Comparison of ENCODE assay signal across 10 mouse cellular contexts in genomic region chr8:46737907-46738306, GRCm38 (mm10). TPM values are rescaled to one million over a fixed set of nuclear protein-coding genes. Genes with fewer than 3 reads are reported as not detected.
DNase-seq lines count a peak whose midpoint lies in the region; ATAC-seq and TF ChIP-seq lines count a peak whose summit lies in the region.
"Had no signal": no experiment of that assay in that cellular context is flagged by ENCODE, and none has a peak within 500 bp of the region (broad histone marks: within the 10 kb centered on the region; RNA-seq: fewer than 3 reads in every experiment).

No protein-coding gene starts in this region.

- peaks cover 15% of the 10 kb centered on the region; the same call in 1 of the 2 replicates for H3K4me1 ChIP-seq in kidney, postnatal 0 days (replicated peaks; ENCODE audit: insufficient read depth, low read length)

- no peak for ATAC-seq in kidney, postnatal 0 days (replicated peaks; ENCODE audit: low FRiP score, low read depth)

- no peak overlapping the region for H3K9ac ChIP-seq in kidney, postnatal 0 days (ENCODE audit: low read depth, low read length)
- H3K9ac ChIP-seq: embryonic facial prominence, embryonic 12.5 days; neural tube, embryonic 12.5 days had no signal

- TF ChIP-seq CTCF in gastrocnemius, adult 2 months (IDR thresholded peaks at IDR 0.05): no peak
- TF ChIP-seq CTCF in kidney, postnatal 0 days (IDR thresholded peaks at IDR 0.05; ENCODE audit: low read depth): no peak

- peak; percentile 49 for DNase-seq in gastrocnemius, adult 2 months
- no peak for DNase-seq in gastrocnemius, postnatal 36 days
- peak; percentile 36 for DNase-seq in urinary bladder, postnatal 14 days (ENCODE audit: low spot score)
- no peak for DNase-seq in urinary bladder, adult 2 months (ENCODE audit: low spot score)
- DNase-seq in kidney, postnatal 0 days (ENCODE audit: low spot score): no peak
- peak; percentile 29 for DNase-seq in ovary, postnatal 36 days (ENCODE audit: low spot score)
- DNase-seq in left cerebral cortex, adult 9 months (ENCODE audit: low spot score in 2 of 2): no peak
- DNase-seq in right cerebral cortex, adult 18-20 months: no peak

- no peaks in the 10 kb centered on the region for H3K27me3 ChIP-seq in kidney, postnatal 0 days (ENCODE audit: insufficient read depth, low read length)
- H3K27me3 ChIP-seq: embryonic facial prominence, embryonic 12.5 days; neural tube, embryonic 12.5 days had no signal

- H3K4me3 ChIP-seq in gastrocnemius, adult 2 months: peak overlapping the region; percentile 96
- H3K4me3 ChIP-seq in kidney, postnatal 0 days (replicated peaks; ENCODE audit: low read depth, low read length): no peak overlapping the region
- H3K4me3 ChIP-seq: neural tube, embryonic 12.5 days had no signal

- H3K4me2 ChIP-seq in kidney, postnatal 0 days (ENCODE audit: low read length): peak overlapping the region; percentile 78; the same call in 1 of the 2 replicates

- intact Hi-C loops in gastrocnemius, adult 2 months (cut with DNase I): loop anchor here (5.0 kb wide), 1 partner anchor 199 kb away; no protein-coding TSS in a partner anchor
- intact Hi-C loops in gastrocnemius, postnatal 36 days (cut with DNase I): loop anchor here (5.0 kb wide), 2 partner anchors 199 to 214 kb away; no protein-coding TSS in a partner anchor

- peak overlapping the region; percentile 98 for H3K27ac ChIP-seq in gastrocnemius, adult 2 months
- H3K27ac ChIP-seq in kidney, postnatal 0 days: no peak overlapping the region
- H3K27ac ChIP-seq: neural tube, embryonic 12.5 days had no signal

- WGBS in kidney, postnatal 0 days: 82% methylated on average over 3 of the region's 3 CpGs

- H3K9me3 ChIP-seq in kidney, postnatal 0 days (replicated peaks; ENCODE audit: low read length): no peaks in the 10 kb centered on the region

- no peaks in the 10 kb centered on the region for H3K36me3 ChIP-seq in kidney, postnatal 0 days (ENCODE audit: insufficient read depth, low read length)
- H3K36me3 ChIP-seq: embryonic facial prominence, embryonic 12.5 days; neural tube, embryonic 12.5 days had no signal

RNA-seq across cellular contexts. Expression of gene Irf2, which starts 1.6 kb away (rescaled TPM):
- 10 to 100 TPM; 40.0 to 41.8 TPM for total RNA-seq in gastrocnemius, adult 2 months (2021)
- total RNA-seq in gastrocnemius, postnatal 36 days (2021): 10 to 100 TPM; 27.3 to 36.0 TPM
- 15.0 and 32.4 TPM in 2 replicates for polyA plus RNA-seq in urinary bladder, adult 2 months (2012; rRNA removed)
- polyA plus RNA-seq in kidney, postnatal 0 days (2015; fragmentation: Nextera tagmentation; extraction: Ambion mirVana): 28.1 and 30.6 TPM in 2 replicates

Comparison
In these comparisons a context has a peak if more than half of its experiments do, and no peak if none do; other contexts are left out.
1. DNase-seq: peak in gastrocnemius, adult 2 months (single experiment), urinary bladder, postnatal 14 days (single experiment) and ovary, postnatal 36 days (single experiment); none in gastrocnemius, postnatal 36 days (0 of 2), urinary bladder, adult 2 months (single experiment), kidney, postnatal 0 days (single experiment), left cerebral cortex, adult 9 months (0 of 2) and right cerebral cortex, adult 18-20 months (single experiment).